Mouse (Mus musculus): ENCODE results near the gene Papln.

- no peak for TF ChIP-seq POLR2A (IDR thresholded peaks at IDR 0.05; ENCODE audit: insufficient read length, low read depth)
- no peak for TF ChIP-seq E2F4 (IDR thresholded peaks at IDR 0.05; ENCODE audit: insufficient read depth)
- peak; percentile 13 for TF ChIP-seq USF1 (IDR thresholded peaks at IDR 0.05; ENCODE audit: low read depth)
- TF ChIP-seq MYOD1 (IDR thresholded peaks at IDR 0.05; ENCODE audit: control insufficient read depth in 1 of 3, insufficient read length in 2 of 3, low read depth in 2 of 3) = no peak
- TF ChIP-seq TCF12 (IDR thresholded peaks at IDR 0.05; ENCODE audit: insufficient read depth, poor library complexity, severe bottlenecking) = no peak
- no peak for TF ChIP-seq TCF3 (IDR thresholded peaks at IDR 0.05; ENCODE audit: insufficient read length, low read depth)
Observed at GRCm38 (mm10) chr12:83770418-83771256, 7.2 kb downstream of the Papln start.

Data from myocyte (in vitro differentiated cells).